Comparison of ENCODE assay signal across 12 mouse cellular contexts in genomic region chr14:101930576-101931447, GRCm38 (mm10).
A peak's percentile ranks its signal among the peaks of the same experiment; 100 is the strongest.
DNase-seq lines count a peak whose midpoint lies in the region; ATAC-seq and TF ChIP-seq lines count a peak whose summit lies in the region.
"Had no signal": no experiment of that assay in that cellular context is flagged by ENCODE, and none has a peak within 500 bp of the region (broad histone marks: within the 10 kb centered on the region; RNA-seq: fewer than 3 reads in every experiment).

No protein-coding gene starts in this region.

- intact Hi-C loops in left cerebral cortex, postnatal 14 days (cut with DNase I), result no loop called here

- H3K9me3 ChIP-seq in E14TG2a.4 (ENCODE audit: low read length), result no peaks in the 10 kb centered on the region
- no peaks in the 10 kb centered on the region for H3K9me3 ChIP-seq in forebrain, embryonic 14.5 days (replicated peaks; ENCODE audit: control insufficient read depth, low read length)
- no peaks in the 10 kb centered on the region for H3K9me3 ChIP-seq in intestine, embryonic 15.5 days
- H3K9me3 ChIP-seq: limb, embryonic 15.5 days; neural tube, embryonic 13.5 days had no signal

- peak overlapping the region; percentile 55 for H3K4me3 ChIP-seq in E14TG2a.4 (replicated peaks; ENCODE audit: low read length)
- H3K4me3 ChIP-seq in forebrain, embryonic 14.5 days (ENCODE audit: low read depth, low read length), result no peak overlapping the region
- no peak overlapping the region for H3K4me3 ChIP-seq in intestine, embryonic 15.5 days (replicated peaks)
- H3K4me3 ChIP-seq: limb, embryonic 15.5 days; neural tube, embryonic 13.5 days had no signal

- DNase-seq in kidney, adult 9 months, result peak; percentile 43
- DNase-seq in kidney, postnatal 14 days, result no peak
- peak; percentile 47 for DNase-seq in Muller cell, postnatal 12 days (ENCODE audit: inconsistent ontology term)
- DNase-seq in left cerebral cortex, postnatal 14 days (ENCODE audit: low spot score in 2 of 2), result peak; percentile 24 to 50
- no peak for DNase-seq in forebrain, embryonic 14.5 days (ENCODE audit: low spot score)
- DNase-seq: adrenal gland, postnatal 14 days; cerebellum, postnatal 25 days; lung, adult 2 months had no signal

- ATAC-seq in forebrain, embryonic 14.5 days, result no peak
- ATAC-seq in intestine, embryonic 15.5 days, result no peak

- H3K27me3 ChIP-seq in E14TG2a.4 (ENCODE audit: insufficient read depth, low read length), result peaks cover 11% of the 10 kb centered on the region; the same call in 1 of the 2 replicates
- no peaks in the 10 kb centered on the region for H3K27me3 ChIP-seq in forebrain, embryonic 14.5 days (replicated peaks; ENCODE audit: control insufficient read depth, insufficient read depth, low read length)
- H3K27me3 ChIP-seq in intestine, embryonic 15.5 days (replicated peaks), result no peaks in the 10 kb centered on the region
- H3K27me3 ChIP-seq: limb, embryonic 15.5 days; neural tube, embryonic 13.5 days had no signal

- WGBS in forebrain, embryonic 14.5 days, result 95% methylated on average over 25 of the region's 25 CpGs
- 91% methylated on average over 25 of the region's 25 CpGs for WGBS in intestine, embryonic 15.5 days

- TF ChIP-seq CTCF in E14TG2a.4 (conservative IDR thresholded peaks at IDR 0.05; ENCODE audit: low read length), result no peak

- H3K36me3 ChIP-seq in E14TG2a.4 (ENCODE audit: insufficient read depth, low read length), result no peaks in the 10 kb centered on the region
- H3K36me3 ChIP-seq in forebrain, embryonic 14.5 days (ENCODE audit: control insufficient read depth, insufficient read depth, low read length), result no peaks in the 10 kb centered on the region
- no peaks in the 10 kb centered on the region for H3K36me3 ChIP-seq in intestine, embryonic 15.5 days
- H3K36me3 ChIP-seq: neural tube, embryonic 13.5 days had no signal

- no peak overlapping the region for H3K4me2 ChIP-seq in forebrain, embryonic 14.5 days (ENCODE audit: low read length)
- H3K4me2 ChIP-seq in intestine, embryonic 15.5 days (replicated peaks), result no peak overlapping the region
- H3K4me2 ChIP-seq: limb, embryonic 15.5 days; neural tube, embryonic 13.5 days had no signal

- H3K4me1 ChIP-seq in E14TG2a.4 (replicated peaks; ENCODE audit: low read depth, low read length), result no peaks in the 10 kb centered on the region; the same call in 1 of the 2 replicates
- H3K4me1 ChIP-seq in forebrain, embryonic 14.5 days (ENCODE audit: control insufficient read depth, insufficient read depth, low read length), result no peaks in the 10 kb centered on the region
- no peaks in the 10 kb centered on the region for H3K4me1 ChIP-seq in intestine, embryonic 15.5 days (replicated peaks)
- H3K4me1 ChIP-seq: limb, embryonic 15.5 days had no signal

- no peak overlapping the region for H3K9ac ChIP-seq in forebrain, embryonic 14.5 days (ENCODE audit: low read length)
- H3K9ac ChIP-seq in intestine, embryonic 15.5 days, result no peak overlapping the region
- H3K9ac ChIP-seq: limb, embryonic 15.5 days; neural tube, embryonic 13.5 days had no signal

- H3K27ac ChIP-seq in forebrain, embryonic 14.5 days (ENCODE audit: low read depth, low read length), result no peak overlapping the region
- no peak overlapping the region for H3K27ac ChIP-seq in intestine, embryonic 15.5 days
- H3K27ac ChIP-seq: limb, embryonic 15.5 days; neural tube, embryonic 13.5 days had no signal

Comparison
In these comparisons a context has a peak if more than half of its experiments do, and no peak if none do; other contexts are left out.
1. DNase-seq: peak in kidney, adult 9 months (single experiment), Muller cell, postnatal 12 days (single experiment) and left cerebral cortex, postnatal 14 days (2 of 2); none in kidney, postnatal 14 days (single experiment) and forebrain, embryonic 14.5 days (single experiment).